Mouse (Mus musculus): Measurements from ENCODE around the gene Sirt5. TPM values are rescaled to one million over a fixed set of nuclear protein-coding genes. Genes with fewer than 3 reads are reported as not detected.

Sirt5 gene
- total RNA-seq (2014; fragmentation: Nextera tagmentation): 5.5 and 7.5 TPM in 2 replicates
- total RNA-seq (2017): 5.5 and 5.6 TPM in 2 replicates
- 5.2 and 5.7 TPM in 2 replicates for polyA plus RNA-seq (2012)

- TF ChIP-seq POLR2AphosphoS5 (IDR thresholded peaks at IDR 0.05; ENCODE audit: insufficient replicate concordance, low read depth, low read length) (no peak), CTCF (IDR thresholded peaks at IDR 0.05; ENCODE audit: low read depth, low read length) (peak; percentile 35)
- H3K27me3 ChIP-seq (ENCODE audit: insufficient read depth, low read length): peaks cover 10% of the 10 kb centered on the region; the same call in 1 of the 2 replicates
- ATAC-seq (ENCODE audit: extremely low read depth, insufficient number of reproducible peaks, low FRiP score, poor library complexity, severe bottlenecking) (peak; percentile 45), DNase-seq (ENCODE audit: low spot score) (peak; percentile 64)
- H3K9me3 ChIP-seq (replicated peaks): no peaks in the 10 kb centered on the region
- H3K36me3 ChIP-seq (replicated peaks): no peaks in the 10 kb centered on the region
- peaks cover 14% of the 10 kb centered on the region for H3K4me1 ChIP-seq (ENCODE audit: insufficient read depth, low read depth, low read length)
- peak within 1 kb of the TSS; percentile 74 for H3K4me3 ChIP-seq (ENCODE audit: low read depth, low read length)
Observed at GRCm38 (mm10) chr13:43364985-43365824, at the start of gene Sirt5. Gene Sirt5 (plus strand): TSS chr13:43365496.

- TF ChIP-seq GATA2 (IDR thresholded peaks at IDR 0.05; ENCODE audit: borderline replicate concordance, low read depth, low read length) (no peak), CTCF (IDR thresholded peaks at IDR 0.05; ENCODE audit: low read depth, low read length) (no peak), GATA1 (IDR thresholded peaks at IDR 0.05; ENCODE audit: borderline replicate concordance, low read length) (no peak), TAL1 (conservative IDR thresholded peaks at IDR 0.05; ENCODE audit: low read depth, low read length) (no peak), POLR2AphosphoS5 (IDR thresholded peaks at IDR 0.05; ENCODE audit: insufficient replicate concordance, low read depth, low read length) (no peak)
- H3K4me1 ChIP-seq (ENCODE audit: insufficient read depth, low read depth, low read length): peaks cover 13% of the 10 kb centered on the region
Observed at GRCm38 (mm10) chr13:43317411-43317810, 47.9 kb upstream of the Sirt5 start.

GRCm38 (mm10) chr13:43319396-43319795 lies 45.9 kb upstream of the Sirt5 start:
- H3K4me1 ChIP-seq (ENCODE audit: insufficient read depth, low read depth, low read length): peaks cover 17% of the 10 kb centered on the region
- no peak for DNase-seq (ENCODE audit: low spot score)
- H3K4me3 ChIP-seq (ENCODE audit: low read depth, low read length): no peak overlapping the region
- TF ChIP-seq POLR2AphosphoS5 (IDR thresholded peaks at IDR 0.05; ENCODE audit: insufficient replicate concordance, low read depth, low read length): no peak
- TF ChIP-seq GATA1 (IDR thresholded peaks at IDR 0.05; ENCODE audit: borderline replicate concordance, low read length): no peak
- TF ChIP-seq CTCF (IDR thresholded peaks at IDR 0.05; ENCODE audit: low read depth, low read length): no peak
- TF ChIP-seq TAL1 (conservative IDR thresholded peaks at IDR 0.05; ENCODE audit: low read depth, low read length): no peak
- TF ChIP-seq GATA2 (IDR thresholded peaks at IDR 0.05; ENCODE audit: borderline replicate concordance, low read depth, low read length): no peak
- no peaks in the 10 kb centered on the region for H3K36me3 ChIP-seq (replicated peaks)
- ATAC-seq (ENCODE audit: extremely low read depth, insufficient number of reproducible peaks, low FRiP score, poor library complexity, severe bottlenecking): no peak
- H3K9me3 ChIP-seq (replicated peaks): no peaks in the 10 kb centered on the region
- peaks cover 21% of the 10 kb centered on the region for H3K27me3 ChIP-seq (ENCODE audit: insufficient read depth, low read length)

More at GRCm38 (mm10) chr13:43317411-43317810, 47.9 kb upstream of the Sirt5 start:
- Histone ChIP-seq H3K9me3 (replicated peaks) (no peaks in the 10 kb centered on the region), H3K27me3 (ENCODE audit: insufficient read depth, low read length) (peaks cover 17% of the 10 kb centered on the region), H3K36me3 (replicated peaks) (no peaks in the 10 kb centered on the region), H3K4me3 (ENCODE audit: low read depth, low read length) (no peak overlapping the region)
- ATAC-seq (ENCODE audit: extremely low read depth, insufficient number of reproducible peaks, low FRiP score, poor library complexity, severe bottlenecking) (no peak), DNase-seq (ENCODE audit: low spot score) (no peak)

GRCm38 (mm10) chr13:43321492-43321891 lies 43.8 kb upstream of the Sirt5 start:
- Histone ChIP-seq H3K4me3 (ENCODE audit: low read depth, low read length) (no peak overlapping the region), H3K4me1 (ENCODE audit: insufficient read depth, low read depth, low read length) (peaks cover 17% of the 10 kb centered on the region), H3K36me3 (replicated peaks) (no peaks in the 10 kb centered on the region), H3K27me3 (ENCODE audit: insufficient read depth, low read length) (peaks cover 21% of the 10 kb centered on the region), H3K9me3 (replicated peaks) (no peaks in the 10 kb centered on the region)
- TF ChIP-seq GATA2 (IDR thresholded peaks at IDR 0.05; ENCODE audit: borderline replicate concordance, low read depth, low read length) (no peak), POLR2AphosphoS5 (IDR thresholded peaks at IDR 0.05; ENCODE audit: insufficient replicate concordance, low read depth, low read length) (no peak), GATA1 (IDR thresholded peaks at IDR 0.05; ENCODE audit: borderline replicate concordance, low read length) (no peak), TAL1 (conservative IDR thresholded peaks at IDR 0.05; ENCODE audit: low read depth, low read length) (no peak), CTCF (IDR thresholded peaks at IDR 0.05; ENCODE audit: low read depth, low read length) (no peak)
- no peak for ATAC-seq (ENCODE audit: extremely low read depth, insufficient number of reproducible peaks, low FRiP score, poor library complexity, severe bottlenecking)
- no peak for DNase-seq (ENCODE audit: low spot score)

- Histone ChIP-seq H3K27me3 (ENCODE audit: insufficient read depth, low read length) (peaks cover 31% of the 10 kb centered on the region), H3K36me3 (replicated peaks) (no peaks in the 10 kb centered on the region), H3K4me3 (ENCODE audit: low read depth, low read length) (no peak overlapping the region), H3K4me1 (ENCODE audit: insufficient read depth, low read depth, low read length) (peaks cover 8% of the 10 kb centered on the region), H3K9me3 (replicated peaks) (no peaks in the 10 kb centered on the region)
- ATAC-seq (ENCODE audit: extremely low read depth, insufficient number of reproducible peaks, low FRiP score, poor library complexity, severe bottlenecking) (no peak), DNase-seq (ENCODE audit: low spot score) (no peak)
- TF ChIP-seq GATA2 (IDR thresholded peaks at IDR 0.05; ENCODE audit: borderline replicate concordance, low read depth, low read length) (no peak), GATA1 (IDR thresholded peaks at IDR 0.05; ENCODE audit: borderline replicate concordance, low read length) (no peak), CTCF (IDR thresholded peaks at IDR 0.05; ENCODE audit: low read depth, low read length) (no peak), POLR2AphosphoS5 (IDR thresholded peaks at IDR 0.05; ENCODE audit: insufficient replicate concordance, low read depth, low read length) (no peak), TAL1 (conservative IDR thresholded peaks at IDR 0.05; ENCODE audit: low read depth, low read length) (no peak)
Observed at GRCm38 (mm10) chr13:43325427-43325826, 39.9 kb upstream of the Sirt5 start.

- Histone ChIP-seq H3K4me1 (ENCODE audit: insufficient read depth, low read depth, low read length) (peaks cover 16% of the 10 kb centered on the region), H3K27me3 (ENCODE audit: insufficient read depth, low read length) (peaks cover 26% of the 10 kb centered on the region), H3K9me3 (replicated peaks) (no peaks in the 10 kb centered on the region), H3K4me3 (ENCODE audit: low read depth, low read length) (no peak overlapping the region), H3K36me3 (replicated peaks) (no peaks in the 10 kb centered on the region)
- no peak for TF ChIP-seq GATA1 (IDR thresholded peaks at IDR 0.05; ENCODE audit: borderline replicate concordance, low read length)
- TF ChIP-seq GATA2 (IDR thresholded peaks at IDR 0.05; ENCODE audit: borderline replicate concordance, low read depth, low read length): no peak
- TF ChIP-seq TAL1 (conservative IDR thresholded peaks at IDR 0.05; ENCODE audit: low read depth, low read length): no peak
- TF ChIP-seq POLR2AphosphoS5 (IDR thresholded peaks at IDR 0.05; ENCODE audit: insufficient replicate concordance, low read depth, low read length): no peak
- no peak for TF ChIP-seq CTCF (IDR thresholded peaks at IDR 0.05; ENCODE audit: low read depth, low read length)
- no peak for DNase-seq (ENCODE audit: low spot score)
- no peak for ATAC-seq (ENCODE audit: extremely low read depth, insufficient number of reproducible peaks, low FRiP score, poor library complexity, severe bottlenecking)
Observed at GRCm38 (mm10) chr13:43331721-43332444, 33.4 kb upstream of the Sirt5 start.
